Mouse (Mus musculus): ENCODE data around the gene Dnah12. TPM values are rescaled to one million over a fixed set of nuclear protein-coding genes. Genes with fewer than 3 reads are reported as not detected.

Dnah12 gene
- 0.93 TPM for polyA plus RNA-seq (2014; fragmentation: Illumina TruSeq; extraction: RNeasy Lipid Tissue Mini Kit (QIAGEN cat#74804); ENCODE audit: insufficient read depth, low read depth, low replicate concordance)

GRCm38 (mm10) chr14:26692974-26693373, at the start of gene Dnah12:
Gene Dnah12, plus strand, starts transcription at chr14:26693274.

DNA sequence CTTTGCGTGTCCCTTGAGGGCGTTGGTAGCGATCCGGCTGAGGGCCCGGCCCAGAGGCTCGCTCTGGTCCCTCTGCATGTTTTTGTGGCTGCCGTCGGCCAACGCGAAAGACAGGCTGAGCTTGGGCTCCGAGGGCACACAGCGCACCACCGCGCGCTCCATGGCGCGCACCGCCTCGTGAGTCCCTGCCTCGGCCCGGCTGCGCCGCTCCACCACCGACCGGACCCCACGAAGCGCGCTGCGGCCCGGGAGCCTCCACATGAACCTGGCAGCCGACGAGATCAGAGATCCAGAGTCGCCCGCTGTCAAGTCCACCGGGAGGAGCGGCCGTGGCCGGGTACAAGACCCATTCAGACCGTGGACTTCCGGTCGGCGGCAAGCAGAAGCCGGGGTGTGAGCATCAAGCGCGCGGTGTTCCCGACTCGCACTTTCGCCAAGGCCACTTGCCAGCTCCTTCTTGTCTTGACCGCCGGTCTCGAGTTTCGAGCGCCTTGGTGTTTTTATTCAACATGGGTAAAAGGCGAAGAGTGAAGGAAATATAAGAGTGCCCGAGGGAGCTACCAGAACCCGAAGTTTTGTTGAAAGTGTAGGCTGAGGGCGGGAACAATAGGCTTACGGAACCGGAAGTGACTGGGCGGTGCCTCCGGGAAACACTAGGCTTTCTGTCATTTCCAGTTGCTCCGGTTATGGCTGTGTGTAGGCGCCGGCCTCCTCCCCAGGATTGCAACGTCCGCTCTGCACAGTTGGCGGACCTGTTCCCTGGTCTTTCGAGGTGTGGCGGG, 23.6 kb upstream of the Dnah12 start, which contains the start of gene Pde12:
Gene Pde12 (minus strand): TSS at position 592 of the 782 bp plus-strand sequence.

DNA sequence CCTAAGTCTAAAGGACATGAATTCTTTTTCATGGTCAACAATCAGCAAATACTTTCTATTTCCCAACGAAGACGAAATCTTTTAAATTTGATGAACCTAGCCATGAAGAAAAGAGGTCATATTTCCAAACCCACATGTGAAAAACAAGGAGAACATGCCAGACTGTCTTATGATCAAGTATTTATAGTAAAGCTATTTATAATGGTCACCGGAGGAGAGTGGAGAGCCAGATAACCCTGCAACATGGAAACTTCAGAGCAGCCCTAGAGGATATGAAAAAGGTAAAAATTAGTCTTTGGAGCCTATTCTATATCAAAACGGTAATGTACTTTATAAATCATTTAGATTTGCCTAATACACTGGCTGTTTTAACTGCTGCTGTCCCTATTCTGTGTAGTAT, 201.3 kb downstream of the Dnah12 start, which contains the start of gene Asb14:
Gene Asb14 (plus strand): TSS at position 166 of the 400 bp plus-strand sequence.

Other genes starting within 250 kb of the Dnah12 start
- 32.1 TPM for gene Slmap, start 158.3 kb upstream of the Dnah12 start, polyA plus RNA-seq (2014; fragmentation: Illumina TruSeq; extraction: RNeasy Lipid Tissue Mini Kit (QIAGEN cat#74804); ENCODE audit: insufficient read depth, low read depth, low replicate concordance)
- 10.7 TPM for gene Dennd6a, start 119.4 kb upstream of the Dnah12 start, polyA plus RNA-seq (2014; fragmentation: Illumina TruSeq; extraction: RNeasy Lipid Tissue Mini Kit (QIAGEN cat#74804); ENCODE audit: insufficient read depth, low read depth, low replicate concordance)
- gene Arf4, start 55.2 kb upstream of the Dnah12 start, polyA plus RNA-seq (2014; fragmentation: Illumina TruSeq; extraction: RNeasy Lipid Tissue Mini Kit (QIAGEN cat#74804); ENCODE audit: insufficient read depth, low read depth, low replicate concordance) = 177 TPM
- gene Pde12, start 23.4 kb upstream of the Dnah12 start, polyA plus RNA-seq (2014; fragmentation: Illumina TruSeq; extraction: RNeasy Lipid Tissue Mini Kit (QIAGEN cat#74804); ENCODE audit: insufficient read depth, low read depth, low replicate concordance) = 2.7 TPM
- gene Asb14, start 201.3 kb downstream of the Dnah12 start, polyA plus RNA-seq (2014; fragmentation: Illumina TruSeq; extraction: RNeasy Lipid Tissue Mini Kit (QIAGEN cat#74804); ENCODE audit: insufficient read depth, low read depth, low replicate concordance) = 1.2 TPM

Data from lung, adult 10 weeks (tissue).